Mouse (Mus musculus): ENCODE measurements around the gene Ano10. TPM values are rescaled to one million over a fixed set of nuclear protein-coding genes. Genes with fewer than 3 reads are reported as not detected.

The Ano10 gene
- total RNA-seq, 1 experiment from 2014 or later: 18.2 TPM

GRCm38 (mm10) chr9:122309013-122309980 lies 15.1 kb upstream of the Ano10 start:
- 0 out of 4 replicates have a peak, but pooled peaks of 1 of the 2 experiments have one; percentile 12 for ATAC-seq (replicated peaks in 1 of 2; ENCODE audit: insufficient read depth in 1 of 2, low FRiP score in 2 of 2, low TSS enrichment in 1 of 2, low read depth in 1 of 2, poor library complexity in 2 of 2, severe bottlenecking in 2 of 2)

GRCm38 (mm10) chr9:122305302-122305701 lies 11.1 kb upstream of the Ano10 start:
- ATAC-seq (replicated peaks in 1 of 2; ENCODE audit: insufficient read depth in 1 of 2, low FRiP score in 2 of 2, low TSS enrichment in 1 of 2, low read depth in 1 of 2, poor library complexity in 2 of 2, severe bottlenecking in 2 of 2): peak; percentile 77 to 97

GRCm38 (mm10) chr9:122296169-122296568 lies 1.9 kb upstream of the Ano10 start:
- no peak for ATAC-seq (replicated peaks in 1 of 2; ENCODE audit: insufficient read depth in 1 of 2, low FRiP score in 2 of 2, low TSS enrichment in 1 of 2, low read depth in 1 of 2, poor library complexity in 2 of 2, severe bottlenecking in 2 of 2)

GRCm38 (mm10) chr9:122295396-122295795 lies 1.2 kb upstream of the Ano10 start:
- ATAC-seq (replicated peaks in 1 of 2; ENCODE audit: insufficient read depth in 1 of 2, low FRiP score in 2 of 2, low TSS enrichment in 1 of 2, low read depth in 1 of 2, poor library complexity in 2 of 2, severe bottlenecking in 2 of 2): no peak

GRCm38 (mm10) chr9:122293865-122294241 lies 370 bp downstream of the Ano10 start:
- ATAC-seq (replicated peaks in 1 of 2; ENCODE audit: insufficient read depth in 1 of 2, low FRiP score in 2 of 2, low TSS enrichment in 1 of 2, low read depth in 1 of 2, poor library complexity in 2 of 2, severe bottlenecking in 2 of 2): peak; percentile 42 to 49

- ATAC-seq (replicated peaks in 1 of 2; ENCODE audit: insufficient read depth in 1 of 2, low FRiP score in 2 of 2, low TSS enrichment in 1 of 2, low read depth in 1 of 2, poor library complexity in 2 of 2, severe bottlenecking in 2 of 2): no peak
These were observed 4.0 kb downstream of the Ano10 start for GRCm38 (mm10) chr9:122290192-122290591.

GRCm38 (mm10) chr9:122288416-122288815 lies 5.8 kb downstream of the Ano10 start:
- ATAC-seq (replicated peaks in 1 of 2; ENCODE audit: insufficient read depth in 1 of 2, low FRiP score in 2 of 2, low TSS enrichment in 1 of 2, low read depth in 1 of 2, poor library complexity in 2 of 2, severe bottlenecking in 2 of 2): no peak

GRCm38 (mm10) chr9:122287526-122287925 lies 6.7 kb downstream of the Ano10 start:
- no peak for ATAC-seq (replicated peaks in 1 of 2; ENCODE audit: insufficient read depth in 1 of 2, low FRiP score in 2 of 2, low TSS enrichment in 1 of 2, low read depth in 1 of 2, poor library complexity in 2 of 2, severe bottlenecking in 2 of 2)

- ATAC-seq (replicated peaks in 1 of 2; ENCODE audit: insufficient read depth in 1 of 2, low FRiP score in 2 of 2, low TSS enrichment in 1 of 2, low read depth in 1 of 2, poor library complexity in 2 of 2, severe bottlenecking in 2 of 2): no peak
These were observed 8.4 kb downstream of the Ano10 start for GRCm38 (mm10) chr9:122285833-122286310.

GRCm38 (mm10) chr9:122285146-122285832 lies 8.9 kb downstream of the Ano10 start:
- ATAC-seq (replicated peaks in 1 of 2; ENCODE audit: insufficient read depth in 1 of 2, low FRiP score in 2 of 2, low TSS enrichment in 1 of 2, low read depth in 1 of 2, poor library complexity in 2 of 2, severe bottlenecking in 2 of 2): no peak

GRCm38 (mm10) chr9:122284696-122285095 lies 9.5 kb downstream of the Ano10 start:
- ATAC-seq (replicated peaks in 1 of 2; ENCODE audit: insufficient read depth in 1 of 2, low FRiP score in 2 of 2, low TSS enrichment in 1 of 2, low read depth in 1 of 2, poor library complexity in 2 of 2, severe bottlenecking in 2 of 2): no peak

- no peak for ATAC-seq (replicated peaks in 1 of 2; ENCODE audit: insufficient read depth in 1 of 2, low FRiP score in 2 of 2, low TSS enrichment in 1 of 2, low read depth in 1 of 2, poor library complexity in 2 of 2, severe bottlenecking in 2 of 2)
These were observed 13.2 kb downstream of the Ano10 start for GRCm38 (mm10) chr9:122281004-122281403.

- ATAC-seq (replicated peaks in 1 of 2; ENCODE audit: insufficient read depth in 1 of 2, low FRiP score in 2 of 2, low TSS enrichment in 1 of 2, low read depth in 1 of 2, poor library complexity in 2 of 2, severe bottlenecking in 2 of 2): no peak
These were observed 17.6 kb downstream of the Ano10 start for GRCm38 (mm10) chr9:122276665-122277064.

- ATAC-seq (replicated peaks in 1 of 2; ENCODE audit: insufficient read depth in 1 of 2, low FRiP score in 2 of 2, low TSS enrichment in 1 of 2, low read depth in 1 of 2, poor library complexity in 2 of 2, severe bottlenecking in 2 of 2): no peak
These were observed 18.1 kb downstream of the Ano10 start for GRCm38 (mm10) chr9:122276134-122276533.

GRCm38 (mm10) chr9:122274346-122274745 lies 19.9 kb downstream of the Ano10 start:
- no peak for ATAC-seq (replicated peaks in 1 of 2; ENCODE audit: insufficient read depth in 1 of 2, low FRiP score in 2 of 2, low TSS enrichment in 1 of 2, low read depth in 1 of 2, poor library complexity in 2 of 2, severe bottlenecking in 2 of 2)

GRCm38 (mm10) chr9:122273879-122274278 lies 20.3 kb downstream of the Ano10 start:
- no peak for ATAC-seq (replicated peaks in 1 of 2; ENCODE audit: insufficient read depth in 1 of 2, low FRiP score in 2 of 2, low TSS enrichment in 1 of 2, low read depth in 1 of 2, poor library complexity in 2 of 2, severe bottlenecking in 2 of 2)

GRCm38 (mm10) chr9:122271866-122272265 lies 22.4 kb downstream of the Ano10 start:
- ATAC-seq (replicated peaks in 1 of 2; ENCODE audit: insufficient read depth in 1 of 2, low FRiP score in 2 of 2, low TSS enrichment in 1 of 2, low read depth in 1 of 2, poor library complexity in 2 of 2, severe bottlenecking in 2 of 2): no peak

GRCm38 (mm10) chr9:122271318-122271717 lies 22.9 kb downstream of the Ano10 start:
- no peak for ATAC-seq (replicated peaks in 1 of 2; ENCODE audit: insufficient read depth in 1 of 2, low FRiP score in 2 of 2, low TSS enrichment in 1 of 2, low read depth in 1 of 2, poor library complexity in 2 of 2, severe bottlenecking in 2 of 2)
